Mouse (Mus musculus): ENCODE measurements around the gene Itpkb.

DNA sequence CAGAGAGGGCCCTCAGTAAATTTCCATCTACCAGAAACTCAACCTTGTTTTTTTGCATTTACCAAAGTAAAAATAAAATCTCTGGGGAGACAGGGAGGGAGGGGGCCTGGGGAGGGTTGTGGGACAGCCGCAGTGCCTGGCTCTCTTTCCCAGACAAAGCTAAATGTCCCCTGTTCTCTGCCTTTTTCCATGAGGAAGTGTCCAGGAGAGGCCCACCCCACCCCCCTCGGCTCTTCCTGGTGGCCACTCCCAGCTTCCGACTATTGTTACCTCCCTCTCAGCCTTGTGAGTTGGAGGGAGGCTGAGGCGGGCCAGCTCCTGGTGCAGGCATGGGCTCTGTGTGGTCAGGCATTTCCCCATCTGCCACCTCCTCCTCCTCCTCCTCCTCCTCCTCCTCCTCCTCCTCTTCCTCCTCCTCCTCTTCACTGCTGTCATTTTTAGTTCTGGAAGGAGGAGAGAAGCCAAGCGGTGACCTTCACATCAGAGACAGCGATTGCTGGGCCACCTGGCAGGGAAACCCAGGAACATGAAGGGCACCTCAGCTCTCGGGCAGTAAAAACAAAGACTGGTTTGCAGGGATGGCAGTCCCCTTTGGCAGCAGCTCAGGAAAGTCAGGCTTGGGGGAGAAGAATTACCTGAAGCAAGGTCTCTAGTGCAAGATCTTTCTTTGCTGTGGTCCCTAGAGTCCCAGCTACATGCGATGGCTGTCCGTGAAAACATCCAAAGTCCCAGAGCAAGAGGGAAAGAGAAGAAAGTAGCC, 75.5 kb downstream of the Itpkb start:
- TF ChIP-seq CTCF (IDR thresholded peaks at IDR 0.05; ENCODE audit: borderline replicate concordance, extremely low read depth, insufficient read depth, insufficient read length) (no peak), POLR2A (IDR thresholded peaks at IDR 0.05; ENCODE audit: borderline replicate concordance, extremely low read depth, insufficient read depth, insufficient read length, poor library complexity, severe bottlenecking) (no peak)
